Mouse (Mus musculus): ENCODE results near the gene Tenm4. TPM values are rescaled to one million over a fixed set of nuclear protein-coding genes. Genes with fewer than 3 reads are reported as not detected.

The Tenm4 gene
- total RNA-seq, 2 experiments from 2014 or later = 111 to 131 TPM

- Histone ChIP-seq H3K27ac (no peak overlapping the region; the same call in 1 of the 2 replicates), H3K4me3 (no peak overlapping the region)
- DNase-seq (ENCODE audit: low spot score in 2 of 2) = no peak
- no peak for TF ChIP-seq CTCF (conservative IDR thresholded peaks at IDR 0.05)
Observed at GRCm38 (mm10) chr7:96384726-96385500, 213.9 kb downstream of the Tenm4 start.

- no peak for DNase-seq (ENCODE audit: low spot score in 2 of 2)
- Histone ChIP-seq H3K4me3 (no peak overlapping the region), H3K27ac (no peak overlapping the region)
- TF ChIP-seq CTCF (conservative IDR thresholded peaks at IDR 0.05) = no peak
Observed at GRCm38 (mm10) chr7:96385850-96386249, 214.8 kb downstream of the Tenm4 start.

GRCm38 (mm10) chr7:96390034-96390670, 219.1 kb downstream of the Tenm4 start:
- Histone ChIP-seq H3K4me3 (no peak overlapping the region), H3K27ac (no peak overlapping the region)
- TF ChIP-seq CTCF (conservative IDR thresholded peaks at IDR 0.05) = no peak
- no peak for DNase-seq (ENCODE audit: low spot score in 2 of 2)

GRCm38 (mm10) chr7:96390894-96391293, 219.8 kb downstream of the Tenm4 start:
- H3K4me3 ChIP-seq = no peak overlapping the region
- no peak for DNase-seq (ENCODE audit: low spot score in 2 of 2)
- no peak for TF ChIP-seq CTCF (conservative IDR thresholded peaks at IDR 0.05)
- H3K27ac ChIP-seq = no peak overlapping the region

GRCm38 (mm10) chr7:96391797-96392472, 220.9 kb downstream of the Tenm4 start:
- no peak for DNase-seq (ENCODE audit: low spot score in 2 of 2)
- no peak for TF ChIP-seq CTCF (conservative IDR thresholded peaks at IDR 0.05)
- Histone ChIP-seq H3K27ac (no peak overlapping the region), H3K4me3 (no peak overlapping the region)

GRCm38 (mm10) chr7:96392600-96392999, 221.6 kb downstream of the Tenm4 start:
- TF ChIP-seq CTCF (conservative IDR thresholded peaks at IDR 0.05) = no peak
- H3K27ac ChIP-seq = no peak overlapping the region

GRCm38 (mm10) chr7:96397940-96398339, 226.9 kb downstream of the Tenm4 start:
- no peak overlapping the region for H3K27ac ChIP-seq

More at GRCm38 (mm10) chr7:96392600-96392999, 221.6 kb downstream of the Tenm4 start:
- no peak overlapping the region for H3K4me3 ChIP-seq
- DNase-seq (ENCODE audit: low spot score in 2 of 2) = no peak

GRCm38 (mm10) chr7:96400411-96400810, 229.4 kb downstream of the Tenm4 start:
- peak in 1 of 2 experiments; percentile 16 for DNase-seq (ENCODE audit: low spot score in 2 of 2)
- no peak overlapping the region for H3K4me3 ChIP-seq
- no peak overlapping the region for H3K27ac ChIP-seq
- no peak for TF ChIP-seq CTCF (conservative IDR thresholded peaks at IDR 0.05)

More at GRCm38 (mm10) chr7:96397940-96398339, 226.9 kb downstream of the Tenm4 start:
- no peak overlapping the region for H3K4me3 ChIP-seq
- TF ChIP-seq CTCF (conservative IDR thresholded peaks at IDR 0.05) = no peak
- peak; percentile 25 to 50 for DNase-seq (ENCODE audit: low spot score in 2 of 2)

GRCm38 (mm10) chr7:96406630-96407214, 235.7 kb downstream of the Tenm4 start:
- Histone ChIP-seq H3K27ac (no peak overlapping the region), H3K4me3 (no peak overlapping the region)
- no peak for TF ChIP-seq CTCF (conservative IDR thresholded peaks at IDR 0.05)
- DNase-seq (ENCODE audit: low spot score in 2 of 2) = no peak

- no peak for TF ChIP-seq CTCF (conservative IDR thresholded peaks at IDR 0.05)
Observed at GRCm38 (mm10) chr7:96408161-96408889, 237.3 kb downstream of the Tenm4 start.

GRCm38 (mm10) chr7:96409323-96409880, 238.4 kb downstream of the Tenm4 start:
- TF ChIP-seq CTCF (conservative IDR thresholded peaks at IDR 0.05) = no peak
- no peak overlapping the region for H3K4me3 ChIP-seq
- no peak overlapping the region for H3K27ac ChIP-seq
- no peak for DNase-seq (ENCODE audit: low spot score in 2 of 2)

More at GRCm38 (mm10) chr7:96408161-96408889, 237.3 kb downstream of the Tenm4 start:
- no peak for DNase-seq (ENCODE audit: low spot score in 2 of 2)
- Histone ChIP-seq H3K4me3 (no peak overlapping the region), H3K27ac (no peak overlapping the region)

GRCm38 (mm10) chr7:96413822-96414221, 242.8 kb downstream of the Tenm4 start:
- H3K27ac ChIP-seq = no peak overlapping the region
- no peak for DNase-seq (ENCODE audit: low spot score in 2 of 2)
- no peak overlapping the region for H3K4me3 ChIP-seq
- no peak for TF ChIP-seq CTCF (conservative IDR thresholded peaks at IDR 0.05)
